Mouse (Mus musculus) heart, embryonic 13.5 days (tissue): ENCODE data around the gene Slc22a13. TPM values are rescaled to one million over a fixed set of nuclear protein-coding genes. Genes with fewer than 3 reads are reported as not detected.

Source experiments
- ATAC-seq: fragments of 200-750 bp; cut with Nextera tagmentation; 2 replicates; pipeline ENCODE4 v1.8.0; 2017; ENCODE audit warnings: moderate TSS enrichment; ENCODE audit not compliant: insufficient number of reproducible peaks, low FRiP score, low TSS enrichment; ENCODE audit errors: extremely low read depth
- H3K27ac ChIP-seq: fragments of 300-500 bp; sonication (generic); replicated peaks from 2 replicates; pipeline ENCODE4 v1.5.1; 2015; ENCODE audit warnings: moderate library complexity, mild to moderate bottlenecking, inconsistent platforms
- H3K27me3 ChIP-seq: fragments of 300-500 bp; sonication (generic); replicated peaks from 2 replicates; pipeline ENCODE4 v1.6.1; 2015; ENCODE audit warnings: mild to moderate bottlenecking, inconsistent platforms
- H3K36me3 ChIP-seq: fragments of 300-500 bp; sonication (generic); 2 replicates; pipeline ENCODE4 v1.6.1; 2015; ENCODE audit warnings: mild to moderate bottlenecking, inconsistent platforms
- H3K4me1 ChIP-seq: fragments of 300-500 bp; sonication (generic); 2 replicates; pipeline ENCODE4 v1.6.1; 2015; ENCODE audit warnings: inconsistent platforms
- H3K4me2 ChIP-seq: fragments of 300-500 bp; sonication (generic); 2 replicates; pipeline ENCODE4 v1.6.1; 2015; ENCODE audit warnings: inconsistent platforms, mild to moderate bottlenecking, moderate library complexity
- H3K4me3 ChIP-seq: fragments of 300-500 bp; sonication (generic); 2 replicates; pipeline ENCODE4 v1.5.1; 2015; ENCODE audit warnings: moderate library complexity, mild to moderate bottlenecking, inconsistent platforms
- H3K9ac ChIP-seq: fragments of 300-500 bp; sonication (generic); 2 replicates; pipeline ENCODE4 v1.6.1; 2015; ENCODE audit warnings: inconsistent platforms, mild to moderate bottlenecking, moderate library complexity
- H3K9me3 ChIP-seq: fragments of 300-500 bp; sonication (generic); 2 replicates; pipeline ENCODE4 v1.6.1; 2016; ENCODE audit warnings: inconsistent platforms
- WGBS: fragments of 180-500 bp; shearing (Covaris S2); methylation state at CpG from one replicate; pipeline ENCODE4 v1.1.7; 2015; ENCODE audit warnings: mixed read lengths; 5-methylcytosine and 5-hydroxymethylcytosine counted together
- polyA plus RNA-seq: library from polyadenylated mRNA; unstranded; fragments of >200 nt; fragmentation: Nextera tagmentation; extraction: Ambion mirVana; gene quantifications from 2 replicates; pipeline ENCODE4 v1.2.1, GENCODE M21; 2015

Gene Slc22a13
- not detected in 2 replicates for polyA plus RNA-seq

DNA sequence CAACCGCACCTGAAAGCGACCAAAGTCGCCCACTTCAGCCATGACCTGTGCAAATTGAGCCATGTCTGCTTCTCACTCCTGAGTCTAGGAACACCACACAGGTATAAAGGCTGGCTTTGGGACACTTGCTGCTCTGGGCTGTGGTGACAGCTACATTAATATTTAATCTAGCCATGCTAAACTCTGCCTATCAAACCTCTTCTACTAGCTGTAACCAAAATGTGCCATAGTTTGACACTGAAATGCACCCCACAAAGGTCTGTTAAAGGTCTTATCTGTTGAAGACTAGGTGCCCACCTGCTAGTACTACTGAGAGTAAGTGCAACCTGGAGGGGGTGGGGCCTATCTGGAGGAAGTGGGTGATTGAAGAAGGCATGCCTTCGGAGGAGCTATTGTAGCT, at the start of gene Slc22a13:
Gene Slc22a13 (minus strand): TSS at position 101 of the 400 bp plus-strand sequence.
- H3K4me2 ChIP-seq: no peak within 1 kb of the TSS
- H3K9me3 ChIP-seq: peaks cover 9% of the 10 kb centered on the region; the same call in 1 of the 2 replicates
- no peak within 1 kb of the TSS for H3K9ac ChIP-seq
- no peaks in the 10 kb centered on the region for H3K27me3 ChIP-seq
- no peak within 1 kb of the TSS for H3K4me3 ChIP-seq
- WGBS: 82% methylated on average over 4 of the region's 4 CpGs
- H3K4me1 ChIP-seq: no peaks in the 10 kb centered on the region
- no peak within 1 kb of the TSS for H3K27ac ChIP-seq
- ATAC-seq: no peak
- no peaks in the 10 kb centered on the region for H3K36me3 ChIP-seq

- H3K27ac ChIP-seq: no peak overlapping the region
- no peak overlapping the region for H3K4me3 ChIP-seq
- no peak overlapping the region for H3K4me2 ChIP-seq
- ATAC-seq: no peak
- WGBS: 62% methylated on average over 5 of the region's 5 CpGs
- peaks cover 89% of the 10 kb centered on the region for H3K36me3 ChIP-seq
- H3K9me3 ChIP-seq: no peaks in the 10 kb centered on the region
- H3K27me3 ChIP-seq: no peaks in the 10 kb centered on the region
- no peaks in the 10 kb centered on the region for H3K4me1 ChIP-seq
- no peak overlapping the region for H3K9ac ChIP-seq
These were observed 49.2 kb upstream of the Slc22a13 start for GRCm38 (mm10) chr9:119258128-119258527.

DNA sequence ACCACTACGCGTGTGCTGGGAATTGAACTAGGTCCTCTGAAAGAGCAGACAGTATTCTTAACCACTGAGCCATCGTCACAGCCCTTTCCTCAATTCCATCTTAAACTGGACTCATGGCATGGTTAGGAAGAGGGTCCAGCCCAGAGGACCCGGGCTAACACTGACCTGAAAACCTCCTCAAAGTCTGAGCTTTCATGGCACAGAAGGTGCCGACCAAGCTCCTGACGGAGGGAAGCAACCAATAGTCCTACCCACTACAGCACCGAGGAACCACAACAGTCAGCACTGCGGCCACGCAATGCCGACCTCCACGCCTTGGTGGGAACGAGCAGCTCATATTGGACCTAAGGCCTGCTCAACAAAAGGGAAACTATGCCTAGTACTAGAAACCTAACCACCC, 47.3 kb upstream of the Slc22a13 start:
- H3K27ac ChIP-seq: no peak overlapping the region
- no peaks in the 10 kb centered on the region for H3K27me3 ChIP-seq
- H3K4me1 ChIP-seq: no peaks in the 10 kb centered on the region
- WGBS: 93% methylated on average over 12 of the region's 12 CpGs
- ATAC-seq: no peak
- H3K36me3 ChIP-seq: peaks cover 87% of the 10 kb centered on the region
- no peaks in the 10 kb centered on the region for H3K9me3 ChIP-seq
- no peak overlapping the region for H3K4me2 ChIP-seq
- no peak overlapping the region for H3K9ac ChIP-seq
- H3K4me3 ChIP-seq: no peak overlapping the region

GRCm38 (mm10) chr9:119255096-119255495, 46.2 kb upstream of the Slc22a13 start:
- no peaks in the 10 kb centered on the region for H3K4me1 ChIP-seq
- H3K27me3 ChIP-seq: no peaks in the 10 kb centered on the region
- no peak overlapping the region for H3K4me3 ChIP-seq
- H3K36me3 ChIP-seq: peaks cover 91% of the 10 kb centered on the region
- no peak overlapping the region for H3K9ac ChIP-seq
- H3K9me3 ChIP-seq: no peaks in the 10 kb centered on the region
- no peak overlapping the region for H3K27ac ChIP-seq
- no peak overlapping the region for H3K4me2 ChIP-seq
- WGBS: 95% methylated on average over 1 of the region's 1 CpGs
- ATAC-seq: no peak

GRCm38 (mm10) chr9:119254187-119254586, 45.3 kb upstream of the Slc22a13 start:
- H3K27ac ChIP-seq: no peak overlapping the region
- no peaks in the 10 kb centered on the region for H3K9me3 ChIP-seq
- H3K4me2 ChIP-seq: no peak overlapping the region
- no peak for ATAC-seq
- no peaks in the 10 kb centered on the region for H3K27me3 ChIP-seq
- no peak overlapping the region for H3K4me3 ChIP-seq
- 84% methylated on average over 2 of the region's 2 CpGs for WGBS
- H3K36me3 ChIP-seq: peaks cover 91% of the 10 kb centered on the region
- H3K4me1 ChIP-seq: no peaks in the 10 kb centered on the region
- no peak overlapping the region for H3K9ac ChIP-seq

DNA sequence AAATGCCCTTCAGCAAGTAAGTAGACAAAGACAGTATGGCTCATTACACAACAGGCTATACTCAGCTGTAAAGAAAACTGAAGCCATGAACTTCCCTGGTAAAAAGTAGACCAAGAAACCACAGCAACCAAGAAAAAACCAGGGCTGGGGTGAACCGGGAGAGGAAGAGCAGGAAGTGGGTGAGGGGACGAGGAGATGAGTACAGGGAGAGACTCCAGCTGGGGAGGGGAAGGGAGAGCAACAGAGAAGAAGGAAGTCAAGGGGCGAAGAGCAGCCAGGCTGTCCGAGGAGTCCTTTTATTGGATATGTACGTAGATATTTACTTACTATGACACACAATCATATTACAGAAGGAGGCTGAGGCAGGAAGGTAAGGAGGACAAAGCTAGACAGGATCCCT, 39.1 kb upstream of the Slc22a13 start:
- Histone ChIP-seq H3K4me2 (no peak overlapping the region), H3K9me3 (no peaks in the 10 kb centered on the region), H3K27ac (no peak overlapping the region), H3K36me3 (peaks cover 80% of the 10 kb centered on the region), H3K4me3 (no peak overlapping the region), H3K4me1 (no peaks in the 10 kb centered on the region), H3K27me3 (no peaks in the 10 kb centered on the region), H3K9ac (no peak overlapping the region)
- ATAC-seq: no peak
- WGBS: 78% methylated on average over 5 of the region's 5 CpGs

GRCm38 (mm10) chr9:119246826-119247225, 37.9 kb upstream of the Slc22a13 start:
- peaks cover 86% of the 10 kb centered on the region for H3K36me3 ChIP-seq
- ATAC-seq: no peak
- 87% methylated on average over 5 of the region's 5 CpGs for WGBS

GRCm38 (mm10) chr9:119243981-119244380, 35.1 kb upstream of the Slc22a13 start:
- Histone ChIP-seq H3K4me3 (no peak overlapping the region), H3K4me2 (no peak overlapping the region), H3K4me1 (no peaks in the 10 kb centered on the region), H3K27ac (no peak overlapping the region), H3K9me3 (no peaks in the 10 kb centered on the region), H3K27me3 (no peaks in the 10 kb centered on the region), H3K36me3 (peaks cover 87% of the 10 kb centered on the region), H3K9ac (no peak overlapping the region)
- WGBS: 91% methylated on average over 3 of the region's 3 CpGs
- no peak for ATAC-seq

More at GRCm38 (mm10) chr9:119246826-119247225, 37.9 kb upstream of the Slc22a13 start:
- H3K9me3 ChIP-seq: no peaks in the 10 kb centered on the region
- H3K4me3 ChIP-seq: no peak overlapping the region
- no peak overlapping the region for H3K27ac ChIP-seq
- H3K4me2 ChIP-seq: no peak overlapping the region
- H3K27me3 ChIP-seq: no peaks in the 10 kb centered on the region
- H3K9ac ChIP-seq: no peak overlapping the region
- H3K4me1 ChIP-seq: no peaks in the 10 kb centered on the region

GRCm38 (mm10) chr9:119241169-119241865, 32.4 kb upstream of the Slc22a13 start:
- Histone ChIP-seq H3K4me2 (no peak overlapping the region), H3K4me3 (no peak overlapping the region), H3K9ac (no peak overlapping the region), H3K9me3 (no peaks in the 10 kb centered on the region), H3K27me3 (no peaks in the 10 kb centered on the region), H3K36me3 (peaks cover 82% of the 10 kb centered on the region), H3K4me1 (no peaks in the 10 kb centered on the region), H3K27ac (no peak overlapping the region)
- ATAC-seq: no peak
- WGBS: 83% methylated on average over 11 of the region's 11 CpGs

DNA sequence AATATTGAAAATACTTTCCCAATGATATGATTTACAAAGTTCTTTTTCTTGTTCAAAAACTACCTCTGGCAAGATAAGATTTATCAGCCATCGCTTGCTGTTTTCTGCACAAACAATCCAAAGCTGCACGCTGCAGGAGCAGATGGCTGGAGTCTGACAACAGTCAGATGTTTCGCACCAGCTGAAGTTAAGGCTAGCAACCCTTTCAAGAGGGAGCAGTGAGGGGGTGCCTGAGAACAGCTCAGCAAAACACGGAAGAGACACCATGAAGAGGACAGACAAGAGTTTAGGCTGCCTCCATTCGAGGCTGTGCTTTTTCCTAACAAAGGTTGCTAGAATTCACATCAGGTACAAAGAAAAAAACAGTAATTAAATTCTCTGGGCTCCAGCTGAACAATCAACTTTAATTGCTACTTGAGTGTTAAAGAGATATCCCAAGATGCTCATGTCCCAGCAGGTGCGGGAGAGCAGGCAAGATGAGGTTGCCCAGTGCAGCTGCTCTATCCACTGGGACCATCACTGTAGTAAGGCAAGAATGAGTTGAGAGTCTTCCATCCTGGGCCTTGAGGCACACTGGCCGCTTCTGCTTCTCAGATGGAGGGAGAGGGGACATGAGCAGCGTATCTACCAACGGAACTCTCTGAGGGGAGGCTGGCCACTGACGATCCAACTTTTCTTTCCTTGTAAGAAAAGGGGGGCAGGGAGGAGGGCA, 31.5 kb upstream of the Slc22a13 start:
- Histone ChIP-seq H3K4me1 (no peaks in the 10 kb centered on the region), H3K27me3 (no peaks in the 10 kb centered on the region), H3K27ac (no peak overlapping the region), H3K9me3 (no peaks in the 10 kb centered on the region), H3K9ac (no peak overlapping the region), H3K36me3 (peaks cover 75% of the 10 kb centered on the region), H3K4me3 (no peak overlapping the region), H3K4me2 (no peak overlapping the region)
- ATAC-seq: no peak
- 90% methylated on average over 10 of the region's 10 CpGs for WGBS

DNA sequence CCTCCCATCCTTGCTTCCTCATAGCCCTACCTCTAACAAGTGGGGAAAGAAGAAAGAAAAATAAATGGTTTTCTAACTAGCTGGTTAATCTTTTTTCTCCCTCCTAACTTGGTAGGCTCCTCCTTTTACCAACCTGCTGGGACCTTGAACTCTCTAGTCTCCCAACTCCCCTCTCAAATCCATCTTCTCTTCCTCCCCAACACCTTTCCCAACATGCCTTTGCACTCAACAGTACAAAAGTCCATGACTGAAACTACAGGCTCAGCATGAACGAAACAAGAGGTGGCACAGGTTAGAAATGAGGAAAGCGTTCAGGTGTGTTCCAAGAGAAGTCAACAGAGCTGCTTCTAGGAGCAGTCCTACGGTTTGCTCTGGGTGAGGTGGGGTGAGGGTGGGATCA, 30.4 kb upstream of the Slc22a13 start:
- H3K27ac ChIP-seq: no peak overlapping the region
- WGBS: 93% methylated on average over 3 of the region's 3 CpGs
- no peak overlapping the region for H3K9ac ChIP-seq
- peaks cover 64% of the 10 kb centered on the region for H3K36me3 ChIP-seq
- no peaks in the 10 kb centered on the region for H3K27me3 ChIP-seq
- no peak overlapping the region for H3K4me2 ChIP-seq
- ATAC-seq: no peak
- H3K4me3 ChIP-seq: no peak overlapping the region
- no peaks in the 10 kb centered on the region for H3K9me3 ChIP-seq
- no peaks in the 10 kb centered on the region for H3K4me1 ChIP-seq

GRCm38 (mm10) chr9:119238796-119239195, 29.9 kb upstream of the Slc22a13 start:
- peaks cover 60% of the 10 kb centered on the region for H3K36me3 ChIP-seq
- no peak for ATAC-seq
- no peaks in the 10 kb centered on the region for H3K9me3 ChIP-seq
- H3K27me3 ChIP-seq: no peaks in the 10 kb centered on the region
- H3K9ac ChIP-seq: no peak overlapping the region
- H3K4me1 ChIP-seq: no peaks in the 10 kb centered on the region
- H3K27ac ChIP-seq: no peak overlapping the region
- H3K4me2 ChIP-seq: no peak overlapping the region
- H3K4me3 ChIP-seq: no peak overlapping the region
- 85% methylated on average over 4 of the region's 4 CpGs for WGBS
